Mouse (Mus musculus) lung, postnatal 36 days (tissue): ENCODE measurements around the gene Fdxacb1.

ENCODE experiments used
- DNase-seq: peaks from one replicate; pipeline ENCODE4 v3.0.0; 2022; ENCODE audit warnings: mixed read lengths

Gene Fdxacb1

DNA sequence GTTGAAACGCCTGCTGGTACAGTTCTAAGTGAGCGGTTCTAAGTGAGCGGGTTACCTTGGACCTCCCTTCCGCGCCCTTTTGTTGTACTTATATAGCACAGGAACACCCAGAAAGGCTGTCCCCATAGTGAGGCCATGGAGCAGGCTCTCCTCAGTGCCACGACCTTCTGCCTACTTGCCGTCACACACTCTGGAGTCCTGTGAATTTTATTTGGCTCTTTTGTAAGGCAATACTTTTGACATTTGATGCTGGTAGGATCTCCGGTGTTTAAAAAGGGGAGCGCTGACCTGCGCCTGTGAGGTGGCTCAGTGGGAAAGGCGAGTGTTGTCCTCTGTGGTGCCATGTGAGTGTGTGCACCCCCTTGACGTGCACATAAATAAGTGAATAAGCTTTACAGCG is 41.1 kb downstream of the Fdxacb1 start:
- no peak for DNase-seq

DNA sequence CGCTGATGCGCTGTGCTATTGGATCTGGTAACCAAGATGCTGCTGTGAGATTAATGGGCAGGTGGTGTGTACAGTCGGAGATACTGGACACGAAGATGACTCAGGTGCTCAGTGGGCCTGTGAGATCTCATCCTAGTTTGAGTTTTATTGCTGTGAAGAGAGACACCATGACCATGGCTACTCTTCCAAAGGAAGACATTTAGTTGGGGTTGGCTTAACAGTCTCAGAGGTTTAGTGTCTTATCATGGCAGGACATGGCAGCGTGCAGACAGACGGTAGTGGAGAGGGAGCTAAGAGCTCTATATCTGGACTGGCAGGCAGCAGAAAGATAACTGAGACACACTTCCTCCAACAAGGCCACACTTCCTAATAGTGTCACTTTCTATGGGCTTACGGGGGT is 43.2 kb downstream of the Fdxacb1 start:
- no peak for DNase-seq

DNA sequence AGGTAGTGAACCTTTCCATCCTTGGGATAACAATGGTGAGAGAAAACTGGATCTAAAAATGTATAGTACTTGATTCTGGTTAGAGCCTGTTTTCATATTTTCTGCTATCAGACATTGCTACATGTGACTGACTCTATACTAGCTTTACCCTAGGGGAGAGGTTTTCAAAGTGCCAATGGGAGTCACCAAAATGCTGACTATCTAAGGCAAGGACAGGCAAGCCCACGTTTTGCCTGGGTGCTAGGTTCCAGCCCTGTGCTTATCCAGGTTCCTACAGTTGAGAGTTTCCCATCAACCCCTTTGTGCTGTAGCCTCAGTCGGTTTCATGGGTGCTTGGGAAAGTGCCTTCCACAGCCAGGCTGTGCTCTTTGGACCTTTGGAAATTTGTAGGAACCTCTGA is 43.7 kb downstream of the Fdxacb1 start:
- no peak for DNase-seq

DNA sequence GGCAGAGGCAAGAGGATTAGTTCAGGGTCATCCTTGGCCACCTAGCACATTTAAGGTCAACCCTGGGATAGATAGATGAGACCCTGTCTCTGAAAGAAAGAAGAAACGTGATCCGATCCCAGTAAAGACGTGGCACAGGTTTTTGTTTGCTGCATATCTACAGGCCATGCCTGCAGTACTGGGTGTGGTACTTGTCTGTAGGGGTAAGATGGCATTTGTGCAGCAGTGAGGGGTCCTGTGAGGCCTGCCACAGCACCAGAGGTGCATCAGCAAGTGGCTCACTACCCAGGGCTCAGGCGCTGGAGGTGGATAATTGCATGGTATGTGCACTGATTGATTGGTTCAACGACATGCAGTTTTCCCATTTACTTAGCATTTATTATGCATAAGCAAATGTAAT is 45.8 kb downstream of the Fdxacb1 start:
- DNase-seq: no peak

DNA sequence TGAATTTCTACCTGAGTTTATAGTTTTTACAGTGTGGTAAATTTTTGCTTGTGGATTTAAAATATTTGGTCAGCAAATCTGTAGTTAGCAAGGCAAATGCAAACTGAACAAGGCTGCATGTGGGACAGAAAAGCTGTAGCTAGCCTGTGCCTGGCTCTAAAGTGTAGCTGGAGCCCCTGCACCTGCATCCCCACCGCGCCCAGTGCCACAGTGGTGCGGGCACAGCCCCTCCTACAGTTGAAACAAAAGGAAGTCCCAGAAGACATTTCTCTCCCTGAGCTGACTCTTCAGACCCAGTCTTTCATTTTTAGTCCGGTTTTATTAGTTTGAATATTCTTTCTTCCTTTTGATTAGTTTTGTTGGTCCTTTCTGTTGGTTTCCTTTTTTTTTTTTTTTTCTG is 47.6 kb downstream of the Fdxacb1 start:
- no peak for DNase-seq

DNA sequence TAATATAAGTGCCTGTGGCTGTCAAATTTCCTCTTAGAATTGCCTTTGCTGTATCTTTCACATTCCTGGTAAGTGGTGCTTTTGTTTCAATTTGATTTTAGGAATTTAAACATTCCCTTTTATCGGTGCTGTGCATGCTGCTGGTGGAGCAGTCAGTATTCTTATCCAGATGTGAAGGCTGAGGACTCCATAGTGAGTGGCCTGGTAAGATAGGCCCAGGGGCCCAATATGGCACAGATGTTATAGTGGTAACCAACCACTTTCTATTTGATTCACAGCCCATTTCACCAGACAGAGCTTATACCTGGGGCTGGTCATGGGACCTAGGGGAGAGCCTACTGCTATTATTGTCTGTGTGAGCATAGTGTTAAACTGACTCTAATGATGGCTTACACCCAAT is 48.5 kb downstream of the Fdxacb1 start:
- no peak for DNase-seq

DNA sequence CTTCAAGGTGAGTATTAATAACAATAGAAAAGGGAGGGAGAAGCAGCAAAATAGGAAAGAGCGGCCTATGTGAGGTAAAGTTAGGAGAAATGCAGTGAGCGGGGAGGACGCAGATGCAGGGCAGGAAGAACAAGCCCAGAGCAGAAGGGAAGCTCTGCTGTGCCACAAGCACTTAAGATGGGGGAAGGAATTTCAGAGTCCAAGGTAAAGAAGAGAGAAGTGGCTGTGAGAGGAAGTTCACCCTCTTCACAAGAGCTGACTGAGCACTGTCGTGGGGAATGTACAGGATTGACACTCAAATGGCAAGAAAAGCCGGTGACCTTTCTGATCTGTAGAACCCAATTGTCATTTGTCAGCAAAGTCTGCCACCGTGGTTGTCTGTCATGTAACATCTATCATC is 50.0 kb downstream of the Fdxacb1 start:
- DNase-seq: peak; percentile 28

DNA sequence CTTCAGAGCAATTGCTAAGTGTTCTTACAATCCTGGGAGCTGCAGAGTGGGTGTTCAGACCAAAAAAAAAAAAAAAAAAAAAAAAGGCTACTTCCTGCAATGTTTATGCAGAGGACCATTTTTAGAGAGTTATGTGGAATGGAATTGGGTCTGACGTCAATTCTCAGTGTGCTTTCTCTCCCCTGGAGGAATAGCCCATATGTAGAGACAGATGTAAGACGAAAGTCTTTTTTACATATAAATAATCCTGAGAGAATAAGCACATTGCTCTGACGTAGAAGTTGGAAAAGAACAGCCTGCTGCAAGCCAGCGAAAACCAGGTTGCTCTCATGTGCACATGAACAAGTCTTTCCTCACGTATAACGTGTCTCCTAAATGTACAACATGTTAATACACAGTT is 51.7 kb downstream of the Fdxacb1 start:
- no peak for DNase-seq

DNA sequence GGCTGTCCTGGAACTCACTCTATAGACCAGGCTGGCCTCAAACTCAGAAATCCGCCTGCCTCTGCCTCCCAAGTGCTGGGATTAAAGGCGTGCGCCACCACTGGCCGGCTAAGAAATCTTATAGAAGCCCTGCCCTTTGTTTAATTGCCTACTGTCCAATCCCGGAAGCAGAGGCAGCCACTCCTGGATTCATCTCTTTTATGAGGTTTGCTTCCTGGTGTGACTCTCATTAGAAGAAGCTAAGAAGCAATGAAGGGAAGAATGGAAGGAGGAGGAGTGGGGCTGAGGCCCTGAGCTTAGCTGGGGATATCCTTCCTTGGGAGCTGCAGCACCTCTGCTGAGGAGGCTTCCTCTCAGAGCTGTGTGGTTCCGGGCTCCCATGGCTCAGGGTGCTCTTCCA is 53.6 kb downstream of the Fdxacb1 start:
- DNase-seq: no peak

DNA sequence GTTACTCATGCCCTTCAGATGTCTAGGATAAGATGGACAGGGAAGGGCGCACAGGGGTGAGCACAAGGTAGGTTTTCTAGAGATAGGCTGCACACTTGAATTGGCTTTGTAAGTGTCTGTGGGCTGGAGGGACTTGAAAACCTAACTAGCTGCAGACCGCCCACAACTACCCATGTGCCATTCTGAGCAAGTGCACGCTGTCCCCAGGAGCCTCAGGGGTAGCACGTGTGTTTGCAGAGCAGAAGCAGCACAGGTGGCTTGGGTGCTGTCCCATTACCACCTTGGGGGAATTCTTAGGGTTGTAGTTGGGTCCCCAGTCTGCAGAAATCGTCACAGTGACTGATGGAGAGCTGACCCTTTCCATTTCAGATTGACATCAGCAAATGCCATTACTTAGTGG is 54.2 kb downstream of the Fdxacb1 start:
- DNase-seq: no peak
